ENCODE assay signal across 16 mouse cellular contexts in genomic region chr1:78141741-78142501, GRCm38 (mm10). TPM values are rescaled to one million over a fixed set of nuclear protein-coding genes. Genes with fewer than 3 reads are reported as not detected.
DNase-seq lines count a peak whose midpoint lies in the region; ATAC-seq and TF ChIP-seq lines count a peak whose summit lies in the region.
"Had no signal": no experiment of that assay in that cellular context is flagged by ENCODE, and none has a peak within 500 bp of the region (broad histone marks: within the 10 kb centered on the region; RNA-seq: fewer than 3 reads in every experiment).

No protein-coding gene starts in this region.

- H3K9ac ChIP-seq in liver, adult 2 months (ENCODE audit: low read depth, low read length): no peak overlapping the region
- no peak overlapping the region for H3K9ac ChIP-seq in hindbrain, embryonic 15.5 days
- no peak overlapping the region for H3K9ac ChIP-seq in neural tube, embryonic 14.5 days (replicated peaks; ENCODE audit: low read depth, low read length)
- H3K9ac ChIP-seq in heart, embryonic 11.5 days (ENCODE audit: low read depth, low read length): no peak overlapping the region
- H3K9ac ChIP-seq: intestine, embryonic 15.5 days had no signal

- ATAC-seq in hindbrain, embryonic 15.5 days (ENCODE audit: low FRiP score, low read depth): peak; percentile 45; the same call in 1 of the 2 replicates
- peak; percentile 73 for ATAC-seq in neural tube, embryonic 14.5 days (ENCODE audit: low read depth)
- no peak for ATAC-seq in heart, embryonic 11.5 days (replicated peaks; ENCODE audit: insufficient number of reproducible peaks, low FRiP score, low TSS enrichment)
- ATAC-seq: intestine, embryonic 15.5 days; lung, postnatal 0 days had no signal

- H3K27me3 ChIP-seq in liver, adult 2 months (ENCODE audit: control insufficient read depth, insufficient read depth, low read length): peaks cover 5% of the 10 kb centered on the region; the same call in 1 of the 2 replicates
- H3K27me3 ChIP-seq in embryonic facial prominence, embryonic 10.5 days (replicated peaks; ENCODE audit: low read depth, poor library complexity, severe bottlenecking): peaks cover 100% of the 10 kb centered on the region
- peaks cover 79% of the 10 kb centered on the region for H3K27me3 ChIP-seq in hindbrain, embryonic 15.5 days
- H3K27me3 ChIP-seq in neural tube, embryonic 14.5 days (ENCODE audit: control insufficient read depth, insufficient read depth, low read length): peaks cover 18% of the 10 kb centered on the region
- H3K27me3 ChIP-seq in heart, embryonic 11.5 days (ENCODE audit: control insufficient read depth, insufficient read depth, low read length): peaks cover 77% of the 10 kb centered on the region

- DNase-seq in liver, adult 2 months (ENCODE audit: extremely low read depth, low read depth, low spot score): peak; percentile 44
- DNase-seq in liver: no peak
- DNase-seq in embryonic facial prominence, embryonic 10.5 days (ENCODE audit: low spot score): peak; percentile 49
- DNase-seq in gastrocnemius, postnatal 25 days: no peak
- DNase-seq: adrenal gland, adult 2 months; cerebellum, postnatal 36 days; gastrocnemius, adult 2 months; kidney, postnatal 25 days had no signal

- H3K4me2 ChIP-seq in hindbrain, embryonic 15.5 days: no peak overlapping the region
- no peak overlapping the region for H3K4me2 ChIP-seq in neural tube, embryonic 14.5 days (ENCODE audit: low read depth, low read length)
- H3K4me2 ChIP-seq in heart, embryonic 11.5 days: no peak overlapping the region
- H3K4me2 ChIP-seq: intestine, embryonic 15.5 days; liver, embryonic 11.5 days had no signal

- H3K36me3 ChIP-seq in liver, adult 2 months (ENCODE audit: control insufficient read depth, insufficient read depth, low read length): no peaks in the 10 kb centered on the region
- H3K36me3 ChIP-seq in embryonic facial prominence, embryonic 10.5 days (replicated peaks): no peaks in the 10 kb centered on the region
- no peaks in the 10 kb centered on the region for H3K36me3 ChIP-seq in hindbrain, embryonic 15.5 days
- no peaks in the 10 kb centered on the region for H3K36me3 ChIP-seq in neural tube, embryonic 14.5 days (ENCODE audit: control insufficient read depth, insufficient read depth, low read length)
- H3K36me3 ChIP-seq in heart, embryonic 11.5 days (ENCODE audit: control insufficient read depth, insufficient read depth, low read length): no peaks in the 10 kb centered on the region
- H3K36me3 ChIP-seq: intestine, embryonic 15.5 days had no signal

- whole genome bisulfite sequencing in liver, adult 2 months: 23% methylated on average over 9 of the region's 9 CpGs
- 16% methylated on average over 9 of the region's 9 CpGs for WGBS in embryonic facial prominence, embryonic 10.5 days
- 13% methylated on average over 9 of the region's 9 CpGs for WGBS in hindbrain, embryonic 15.5 days
- WGBS in neural tube, embryonic 14.5 days: 8% methylated on average over 9 of the region's 9 CpGs
- WGBS in heart, embryonic 11.5 days (ENCODE audit: insufficient replicate concordance): 28% methylated on average over 9 of the region's 9 CpGs

- no peaks in the 10 kb centered on the region for H3K79me2 ChIP-seq in liver, adult 2 months (ENCODE audit: control insufficient read depth, insufficient read depth, low read length)

- peaks cover 12% of the 10 kb centered on the region for H3K4me1 ChIP-seq in liver, adult 2 months (ENCODE audit: control insufficient read depth, insufficient read depth, low read length)
- H3K4me1 ChIP-seq in embryonic facial prominence, embryonic 10.5 days: peaks cover 65% of the 10 kb centered on the region
- H3K4me1 ChIP-seq in hindbrain, embryonic 15.5 days (replicated peaks): peaks cover 20% of the 10 kb centered on the region
- H3K4me1 ChIP-seq in neural tube, embryonic 14.5 days (ENCODE audit: control insufficient read depth, insufficient read depth, low read length): 0 out of 2 replicates have a peak, but pooled peaks cover 5% of the 10 kb centered on the region
- H3K4me1 ChIP-seq in heart, embryonic 11.5 days (ENCODE audit: control insufficient read depth, insufficient read depth, low read length): no peaks in the 10 kb centered on the region
- H3K4me1 ChIP-seq: intestine, embryonic 15.5 days had no signal

- no peak for TF ChIP-seq CTCF in liver, adult 2 months (IDR thresholded peaks at IDR 0.05; ENCODE audit: low read depth, low read length)

- H3K9me3 ChIP-seq in embryonic facial prominence, embryonic 10.5 days: no peaks in the 10 kb centered on the region
- H3K9me3 ChIP-seq in hindbrain, embryonic 15.5 days: no peaks in the 10 kb centered on the region
- H3K9me3 ChIP-seq in neural tube, embryonic 14.5 days (ENCODE audit: control insufficient read depth, low read length): no peaks in the 10 kb centered on the region
- H3K9me3 ChIP-seq in heart, embryonic 11.5 days (replicated peaks; ENCODE audit: control insufficient read depth, low read length): no peaks in the 10 kb centered on the region
- H3K9me3 ChIP-seq: intestine, embryonic 15.5 days had no signal

- H3K27ac ChIP-seq in liver, adult 2 months (replicated peaks; ENCODE audit: insufficient read depth, low read depth, low read length): no peak overlapping the region
- no peak overlapping the region for H3K27ac ChIP-seq in embryonic facial prominence, embryonic 10.5 days (replicated peaks)
- H3K27ac ChIP-seq in hindbrain, embryonic 15.5 days (replicated peaks): no peak overlapping the region
- H3K27ac ChIP-seq in neural tube, embryonic 14.5 days (ENCODE audit: low read depth, low read length): no peak overlapping the region
- H3K27ac ChIP-seq in heart, embryonic 11.5 days (ENCODE audit: low read depth, low read length): no peak overlapping the region
- H3K27ac ChIP-seq: gastrocnemius, adult 2 months; intestine, embryonic 15.5 days had no signal

- TF ChIP-seq POLR2A in liver, adult 2 months (IDR thresholded peaks at IDR 0.05; ENCODE audit: extremely low read depth, insufficient read depth, low read length): no peak

- no peak overlapping the region for H3K4me3 ChIP-seq in liver, adult 2 months (ENCODE audit: insufficient read depth, low read depth, low read length)
- H3K4me3 ChIP-seq in embryonic facial prominence, embryonic 10.5 days: no peak overlapping the region
- no peak overlapping the region for H3K4me3 ChIP-seq in hindbrain, embryonic 15.5 days
- H3K4me3 ChIP-seq in neural tube, embryonic 14.5 days (ENCODE audit: low read depth, low read length): no peak overlapping the region
- H3K4me3 ChIP-seq in heart, embryonic 11.5 days (ENCODE audit: low read depth, low read length): no peak overlapping the region
- H3K4me3 ChIP-seq: erythroblast, embryonic 14.5 days; gastrocnemius, adult 2 months; intestine, embryonic 15.5 days had no signal

RNA-seq across cellular contexts. Expression of gene Pax3, which starts 55.0 kb away (rescaled TPM):
- total RNA-seq in liver, adult 2 months (2014; rRNA removed): not detected in 2 replicates
- not detected in 2 replicates for polyA plus RNA-seq in liver, adult 2 months (2012; rRNA removed)
- polyA plus RNA-seq in embryonic facial prominence, embryonic 10.5 days (2016; fragmentation: Nextera tagmentation; extraction: Ambion mirVana): 16.6 and 17.7 TPM in 2 replicates
- polyA plus RNA-seq in hindbrain, embryonic 15.5 days (2015; fragmentation: Nextera tagmentation; extraction: Ambion mirVana): 14.0 and 16.3 TPM in 2 replicates
- polyA plus RNA-seq in neural tube, embryonic 14.5 days (2014; fragmentation: Nextera tagmentation; extraction: Ambion mirVana): 4.6 and 6.3 TPM in 2 replicates
- polyA plus RNA-seq in heart, embryonic 11.5 days (2014; fragmentation: Nextera tagmentation; extraction: Ambion mirVana): 0.19 and 0.24 TPM in 2 replicates
- total RNA-seq in gastrocnemius, postnatal 25 days (2021): under 1 TPM in 1 of 2 experiments, not detected in 1; 0.08 TPM
- total RNA-seq: adrenal gland, adult 2 months; gastrocnemius, adult 2 months had no signal
- polyA plus RNA-seq: adrenal gland, adult 2 months; erythroblast, embryonic 14.5 days; intestine, embryonic 15.5 days; lung, postnatal 0 days; urinary bladder, adult 2 months had no signal

Comparison
In these comparisons a context has a peak if more than half of its experiments do, and no peak if none do; other contexts are left out.
1. DNase-seq: peak in liver, adult 2 months (single experiment) and embryonic facial prominence, embryonic 10.5 days (single experiment); none in liver (single experiment) and gastrocnemius, postnatal 25 days (single experiment).